Mouse (Mus musculus): ENCODE data around the gene Zfp985.
"Not testable (repeated sequence)": the region's sequence is repeated elsewhere in the genome, so short reads cannot be mapped to it uniquely, and the experiment has no call there.

Gene Zfp985

GRCm38 (mm10) chr4:147553071-147553470 is at the start of gene Zfp985:
Zfp985 (plus strand) TSS chr4:147553277.
- not testable (repeated sequence) for DNase-seq (ENCODE audit: low spot score)

DNA sequence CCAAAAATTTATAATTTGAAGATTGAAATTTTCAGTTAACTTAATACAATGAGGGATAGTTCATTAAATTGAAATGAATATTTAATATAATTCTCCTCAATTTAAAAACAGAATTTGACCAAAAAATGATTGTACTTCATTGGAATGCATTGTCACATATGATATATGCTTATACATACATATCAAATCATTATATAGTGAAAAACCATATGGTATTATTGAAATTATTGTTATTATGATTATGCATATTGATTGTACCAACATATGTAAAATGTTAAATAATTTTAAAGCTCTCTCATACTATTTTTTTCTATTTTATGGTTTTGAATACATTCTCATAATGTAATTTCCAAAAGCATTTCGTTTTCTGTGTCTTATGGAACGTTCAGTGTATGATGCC is 43.9 kb upstream of the Zfp985 start:
- no peak for DNase-seq (ENCODE audit: low spot score)

- DNase-seq (ENCODE audit: low spot score) = no peak
Measured at GRCm38 (mm10) chr4:147518981-147519380, 34.1 kb upstream of the Zfp985 start.

DNA sequence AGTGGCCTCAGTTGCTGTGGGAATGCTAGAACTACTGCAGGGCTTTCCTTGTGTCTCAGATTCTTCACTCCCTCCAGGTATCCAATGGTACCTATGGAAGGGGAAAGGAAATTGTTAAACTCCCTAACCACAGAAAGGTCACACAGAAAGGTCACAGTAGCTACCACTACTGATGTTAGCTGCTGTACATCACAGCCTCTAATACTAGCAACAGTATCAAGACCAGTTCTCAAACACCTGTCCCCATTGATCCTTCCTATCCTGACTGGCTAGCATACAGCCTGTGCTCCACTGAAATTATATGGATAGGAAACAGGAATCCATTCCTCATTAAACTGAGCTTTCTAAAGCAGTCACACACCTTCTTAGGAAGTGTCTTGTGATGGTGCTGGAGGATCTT is 33.0 kb upstream of the Zfp985 start:
- DNase-seq (ENCODE audit: low spot score) = no peak

DNA sequence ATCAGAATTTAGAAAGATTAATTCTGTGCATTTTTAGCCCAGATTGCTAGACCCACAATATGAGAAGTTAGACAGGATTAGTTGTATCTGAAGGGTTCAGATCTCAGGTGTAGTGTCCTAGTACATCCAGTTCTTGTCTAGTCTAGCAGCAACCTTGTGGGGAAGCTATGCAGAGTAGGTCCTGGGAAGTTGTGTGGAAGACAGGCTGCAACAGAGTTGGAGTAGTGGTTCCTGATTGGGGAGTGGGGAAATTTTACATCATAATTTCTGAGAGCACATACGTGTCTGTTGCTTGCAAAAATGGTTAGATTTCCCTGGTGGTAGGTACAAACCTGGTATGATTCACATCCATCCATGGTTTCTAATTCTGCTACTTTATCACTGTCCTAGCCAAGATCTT is 28.0 kb upstream of the Zfp985 start:
- DNase-seq (ENCODE audit: low spot score) = no peak

- no peak for DNase-seq (ENCODE audit: low spot score)
Measured at GRCm38 (mm10) chr4:147530366-147530765, 22.7 kb upstream of the Zfp985 start.

DNA sequence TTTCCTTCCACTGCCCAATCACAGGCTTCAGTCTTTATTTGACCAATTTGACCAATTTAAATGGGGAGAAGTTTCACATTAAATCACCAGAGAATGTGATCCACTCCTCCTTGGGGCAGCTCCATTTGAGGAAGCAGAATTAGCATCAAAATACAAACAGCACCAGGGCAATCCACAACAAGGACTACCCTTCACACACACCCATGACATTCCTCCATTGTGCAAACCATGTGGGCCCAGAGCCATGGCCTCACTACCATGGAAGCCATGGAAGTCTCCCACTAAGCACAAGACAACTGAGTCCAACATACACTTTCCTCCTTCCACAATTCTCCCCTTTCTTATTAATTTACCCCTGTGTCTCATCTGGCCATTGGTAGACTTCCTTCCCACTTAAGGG is 17.2 kb upstream of the Zfp985 start:
- not testable (repeated sequence) for DNase-seq (ENCODE audit: low spot score)

DNA sequence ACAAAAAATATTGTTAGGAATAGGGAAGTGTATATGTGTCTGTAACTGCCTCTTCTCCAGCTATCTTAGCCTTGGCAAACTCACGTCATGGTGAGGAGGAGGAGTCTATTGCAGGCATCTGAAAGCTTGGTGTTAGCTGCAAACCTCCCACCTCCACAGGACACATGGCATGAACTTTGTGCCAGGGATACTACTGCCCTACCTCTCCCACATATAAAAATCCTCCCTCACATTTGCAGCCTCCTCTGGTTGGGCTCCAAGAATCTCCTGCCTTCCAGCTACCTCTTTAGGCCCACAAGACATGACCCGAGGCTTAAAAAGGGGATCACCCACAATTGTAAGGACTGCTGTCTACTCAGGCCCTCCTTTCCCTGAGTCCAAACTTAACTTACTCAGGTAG is 15.4 kb upstream of the Zfp985 start:
- no peak for DNase-seq (ENCODE audit: low spot score)

- DNase-seq (ENCODE audit: low spot score) = not testable (repeated sequence)
Measured at GRCm38 (mm10) chr4:147539918-147540317, 13.2 kb upstream of the Zfp985 start, which contains the start of gene Gm16503. Gm16503 (plus strand) TSS chr4:147540218.

- DNase-seq (ENCODE audit: low spot score) = no peak
Measured at GRCm38 (mm10) chr4:147541105-147541504, 12.0 kb upstream of the Zfp985 start.

DNA sequence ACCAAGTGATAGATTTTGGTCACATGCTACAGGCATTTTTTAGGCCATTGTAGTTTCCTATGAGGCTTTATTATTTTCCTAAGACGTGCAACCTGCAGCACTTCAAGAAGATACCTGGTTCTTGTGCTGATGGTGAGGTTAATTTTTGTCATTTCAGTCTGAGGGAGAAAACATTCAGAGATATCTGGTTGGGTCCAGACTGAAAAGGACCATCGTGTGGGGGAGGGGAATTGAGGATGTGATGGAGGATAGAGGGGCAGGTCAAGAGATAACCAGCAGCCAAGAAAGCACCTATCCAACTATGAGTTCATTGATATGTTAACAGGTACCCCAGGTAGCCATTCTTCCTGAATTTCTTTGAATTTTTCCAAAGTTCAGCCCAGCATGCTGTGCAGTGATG is 1.3 kb downstream of the Zfp985 start:
- not testable (repeated sequence) for DNase-seq (ENCODE audit: low spot score)

DNA sequence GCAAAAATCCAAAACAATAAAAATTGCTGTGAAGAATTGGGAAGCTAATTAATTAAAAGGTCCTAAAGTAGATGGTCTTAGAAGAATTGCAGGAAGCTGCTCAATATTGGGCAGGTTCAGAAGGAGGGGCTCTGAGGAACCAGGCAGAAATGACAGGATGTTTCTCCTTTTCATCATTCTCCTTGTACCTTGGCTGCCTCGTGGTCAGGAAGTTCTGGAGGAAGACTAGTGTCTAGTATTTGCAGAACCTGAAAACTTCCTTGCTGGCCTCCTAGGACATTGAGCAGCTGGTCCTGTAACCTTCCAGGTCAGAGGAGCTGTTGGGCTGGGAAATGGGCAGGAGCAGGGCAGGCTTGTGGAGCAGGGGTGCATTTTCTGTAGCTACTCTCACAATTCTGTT is 3.8 kb downstream of the Zfp985 start:
- not testable (repeated sequence) for DNase-seq (ENCODE audit: low spot score)

DNA sequence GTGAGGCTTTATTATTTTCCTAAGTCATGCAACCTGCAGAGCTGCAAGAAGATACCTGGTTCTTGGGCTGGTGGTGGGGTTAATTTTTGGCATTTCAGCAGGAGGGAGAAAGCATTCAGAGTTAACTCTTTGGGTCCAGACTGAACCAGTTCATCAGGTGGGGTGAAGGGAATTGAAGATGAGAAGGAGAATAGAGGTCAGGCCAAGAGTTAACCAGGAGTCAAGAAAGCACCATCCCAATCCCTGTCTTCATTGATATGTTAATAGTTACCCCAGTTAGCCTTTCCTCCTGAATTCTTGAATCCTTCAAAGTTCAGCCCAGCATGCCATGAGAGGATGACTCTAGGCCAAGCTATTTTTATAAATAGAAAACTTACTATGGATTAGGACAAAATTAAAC is 4.9 kb downstream of the Zfp985 start:
- not testable (repeated sequence) for DNase-seq (ENCODE audit: low spot score)

GRCm38 (mm10) chr4:147559096-147559495 is 6.0 kb downstream of the Zfp985 start:
- DNase-seq (ENCODE audit: low spot score) = not testable (repeated sequence)

DNA sequence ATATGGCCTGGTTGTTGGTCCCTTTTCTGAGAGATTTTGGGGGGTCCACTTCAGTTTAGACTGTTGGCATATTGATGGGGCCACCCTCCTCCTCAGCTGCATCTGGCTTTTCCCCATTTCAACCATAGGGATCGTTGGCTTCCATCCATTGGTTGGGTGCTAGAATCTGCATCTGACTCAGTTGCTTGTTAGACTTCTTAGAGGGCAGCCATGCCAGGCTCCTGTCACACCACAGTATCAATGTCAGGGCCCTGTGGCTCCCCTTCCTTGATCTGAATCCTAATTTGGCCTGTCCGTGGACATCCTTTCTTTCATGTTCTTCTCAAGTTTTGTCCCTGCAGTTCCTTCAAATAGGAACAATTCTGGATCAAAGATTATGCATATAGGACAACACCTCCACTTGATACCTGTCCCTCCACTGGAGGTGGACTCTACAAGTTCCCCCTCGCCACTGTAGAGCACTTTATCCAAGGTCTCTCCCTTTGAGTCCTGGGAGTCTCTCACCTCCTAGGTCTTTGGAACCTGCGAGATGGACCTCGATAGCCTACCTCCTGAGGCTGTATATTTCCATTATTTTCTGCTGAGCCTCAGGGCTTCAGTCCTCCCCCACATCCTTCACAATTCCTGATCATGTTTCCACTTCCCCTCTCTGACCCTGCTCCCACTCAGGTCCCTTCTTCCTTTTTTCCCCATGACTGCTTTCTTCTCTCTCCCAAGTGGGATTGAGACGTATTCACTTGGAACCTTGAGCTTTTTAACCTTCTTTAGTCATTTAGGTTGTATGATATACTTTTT is 12.5 kb downstream of the Zfp985 start:
- no peak for DNase-seq (ENCODE audit: low spot score)

GRCm38 (mm10) chr4:147571156-147571555 is 18.1 kb downstream of the Zfp985 start:
- not testable (repeated sequence) for DNase-seq (ENCODE audit: low spot score)

DNA sequence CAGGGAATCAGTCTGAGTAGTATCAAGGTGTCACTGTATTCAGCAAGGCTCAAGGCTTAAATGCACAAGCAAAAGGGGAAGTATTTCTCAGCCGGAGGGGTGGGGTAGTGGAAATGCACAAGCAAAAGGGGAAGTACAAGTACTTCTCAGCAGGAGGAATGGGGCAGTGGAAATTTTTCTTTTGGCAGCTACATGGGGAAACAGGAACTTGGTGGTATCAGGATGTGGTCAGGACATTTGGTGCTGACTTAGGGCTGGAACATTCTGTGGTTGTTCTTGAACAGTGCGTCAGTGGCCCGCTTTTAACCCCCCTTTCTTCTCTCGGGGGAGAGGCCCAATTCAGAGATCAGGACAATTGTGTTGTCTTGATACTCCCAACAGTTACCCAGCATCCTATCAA is 26.3 kb downstream of the Zfp985 start:
- not testable (repeated sequence) for DNase-seq (ENCODE audit: low spot score)

DNA sequence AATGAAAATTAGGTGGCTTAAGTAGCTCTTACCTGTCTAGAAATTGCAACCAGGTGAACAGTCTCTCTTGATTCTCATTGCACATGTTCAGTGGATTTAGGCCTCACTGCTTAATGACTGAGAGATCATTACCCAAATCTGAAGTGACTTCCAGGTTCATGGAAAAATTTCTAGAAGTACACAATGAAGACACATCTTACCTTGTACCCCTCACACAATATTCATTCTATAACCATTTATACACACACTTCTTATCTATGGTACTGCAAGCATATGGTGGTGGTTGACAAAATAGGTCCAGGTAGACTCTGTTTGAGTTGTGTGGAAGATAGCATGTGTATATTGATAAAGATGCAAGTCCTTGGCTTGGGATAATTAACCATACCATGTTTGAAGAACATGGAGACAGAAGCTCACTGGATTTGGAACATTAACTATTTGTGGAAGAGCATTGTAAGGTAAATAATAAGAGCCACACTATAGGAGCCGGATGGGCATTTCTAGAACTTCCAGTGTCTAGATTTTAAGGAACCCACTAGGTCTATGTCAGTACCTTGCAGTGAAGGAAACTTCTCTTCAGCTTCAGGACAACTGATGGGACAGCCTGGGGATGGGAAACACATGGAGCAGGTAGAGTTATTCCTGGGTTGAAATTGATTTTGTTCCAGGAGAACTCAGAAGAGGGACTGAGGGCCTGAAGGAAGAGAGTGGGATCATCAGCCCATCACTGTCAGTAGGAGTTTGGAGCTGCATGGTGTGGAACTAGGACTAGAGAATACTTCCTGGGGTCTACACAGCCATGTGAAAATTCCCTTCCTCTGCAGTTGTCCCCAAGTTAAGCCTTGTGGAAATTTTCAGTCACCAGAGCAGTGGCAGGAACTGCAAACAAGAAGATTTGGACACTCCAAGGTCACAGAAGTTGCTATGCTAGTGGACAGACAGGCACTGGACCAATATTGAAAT is 33.7 kb downstream of the Zfp985 start:
- no peak for DNase-seq (ENCODE audit: low spot score)

DNA sequence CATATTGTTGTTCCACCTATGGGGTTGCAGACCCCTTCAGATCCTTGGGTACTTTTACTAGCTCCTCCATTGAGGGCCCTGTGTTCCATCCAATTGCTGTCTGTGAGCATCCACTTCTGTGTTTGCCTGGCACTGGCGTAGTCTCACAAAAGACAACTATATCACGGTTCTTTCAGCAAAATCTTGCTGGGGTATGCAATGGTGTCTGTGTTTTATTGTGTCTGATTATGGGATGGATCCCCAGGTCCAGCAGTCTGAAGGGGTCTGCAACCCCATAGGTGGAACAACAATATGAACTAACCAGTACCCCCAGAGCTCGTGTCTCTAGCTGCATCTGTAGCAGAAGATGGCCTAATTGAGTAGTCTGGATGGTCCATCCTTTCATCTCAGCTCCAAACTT is 41.6 kb downstream of the Zfp985 start:
- DNase-seq (ENCODE audit: low spot score) = not testable (repeated sequence)

DNA sequence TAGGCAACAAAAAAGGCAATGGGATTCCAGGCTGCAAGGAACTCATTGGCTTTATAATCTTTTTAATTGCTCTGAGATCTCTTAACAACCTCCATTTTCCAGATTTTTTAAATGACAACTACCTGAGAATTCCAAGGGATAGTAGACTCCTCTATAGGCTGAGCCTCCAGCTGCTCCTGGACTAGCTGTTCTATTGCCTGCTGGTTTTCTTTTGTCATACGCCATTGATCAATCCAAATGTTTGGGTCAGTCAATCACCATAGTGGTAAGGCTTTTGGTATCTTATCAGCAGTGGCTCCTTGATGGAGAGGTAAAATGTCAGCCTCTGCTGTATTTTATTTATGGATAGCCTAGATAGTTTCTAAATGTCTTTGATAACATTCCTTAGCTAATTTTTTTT is 44.6 kb downstream of the Zfp985 start:
- DNase-seq (ENCODE audit: low spot score) = no peak

DNA sequence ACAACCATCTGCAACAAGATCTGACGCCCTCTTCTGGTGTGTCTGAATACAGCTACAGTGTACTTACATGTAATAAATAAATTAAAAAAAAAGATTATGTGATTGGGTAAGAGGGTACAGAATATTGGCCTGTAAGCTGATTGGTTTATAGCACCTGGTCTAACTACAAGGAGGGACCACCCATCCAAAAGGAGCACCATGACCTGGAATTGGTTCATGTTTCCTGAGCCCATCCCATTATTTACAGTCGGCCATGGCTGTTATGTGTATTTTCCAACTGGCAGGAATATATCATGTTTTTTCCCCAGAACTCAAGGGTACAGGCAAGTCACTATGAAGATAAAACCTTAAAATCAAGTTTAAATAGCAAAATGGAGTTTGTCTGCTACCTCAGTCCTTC is 45.8 kb downstream of the Zfp985 start:
- DNase-seq (ENCODE audit: low spot score) = no peak

- no peak for DNase-seq (ENCODE audit: low spot score)
Measured at GRCm38 (mm10) chr4:147601881-147602280, 48.8 kb downstream of the Zfp985 start.

DNA sequence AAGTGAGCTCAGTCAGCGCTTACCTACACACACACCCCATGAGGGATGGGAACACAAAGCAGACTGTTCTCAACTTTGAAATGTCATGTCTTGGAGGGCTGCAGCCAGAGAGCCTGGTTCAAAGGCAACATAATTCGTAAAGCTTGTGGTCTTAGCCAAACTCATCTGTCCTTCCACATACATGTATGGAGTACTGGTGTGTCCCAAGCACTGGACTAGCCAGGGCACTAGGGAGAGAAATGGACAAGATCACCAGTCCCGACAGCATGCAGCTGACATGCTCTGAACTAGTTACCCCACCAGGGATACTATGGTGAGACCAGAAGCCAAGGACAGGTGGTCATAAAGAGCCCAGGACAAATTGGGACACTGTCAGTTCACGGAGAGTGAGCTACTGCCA is 50.7 kb downstream of the Zfp985 start:
- DNase-seq (ENCODE audit: low spot score) = no peak
